Mouse (Mus musculus) frontal cortex, adult (tissue): ENCODE measurements at regions not wholly inside any gene's neighbourhood (a gene's known extent, or its start where the extent isn't known, plus 50 kb on each side); places are given as distances from the start of the nearest gene placed in this dataset.
A peak's percentile ranks its signal among the peaks of the same experiment; 100 is the strongest.

Experiments
- ATAC-seq: cut with Nextera tagmentation; 2 replicates; pipeline ENCODE4 v1.9.2; 2017; ENCODE audit warnings: mild to moderate bottlenecking, moderate library complexity, mixed read lengths; ENCODE audit not compliant: low TSS enrichment

DNA sequence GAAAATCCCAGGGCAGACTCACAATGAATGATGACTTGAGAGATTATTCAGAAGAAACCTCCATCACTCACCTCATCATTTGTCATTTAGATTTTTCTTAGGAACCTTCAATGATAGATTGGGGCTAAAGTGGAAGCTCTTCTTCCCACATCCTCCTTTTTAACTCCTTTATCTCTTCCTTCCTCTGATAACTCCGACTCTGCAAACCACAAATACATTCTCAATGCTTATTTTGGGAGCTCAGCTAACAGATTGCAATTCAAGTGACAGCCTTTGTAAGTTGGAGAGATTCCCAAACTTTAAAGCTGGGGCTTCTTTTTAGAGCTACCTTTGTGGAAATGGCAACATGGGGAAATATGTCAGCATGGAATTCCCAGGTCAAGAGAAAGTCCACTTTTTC lies 135.7 kb downstream of the Lhfpl1 start:
- ATAC-seq, result peak; percentile 80

- ATAC-seq, result peak; percentile 93
Observed at GRCm38 (mm10) chrX:145212579-145212978, 136.3 kb downstream of the Lhfpl1 start.

GRCm38 (mm10) chrX:145195844-145196243 lies 153.0 kb downstream of the Lhfpl1 start:
- no peak for ATAC-seq
